Mouse (Mus musculus): ENCODE measurements around the gene Defa26. TPM values are rescaled to one million over a fixed set of nuclear protein-coding genes. Genes with fewer than 3 reads are reported as not detected.
"Not testable (repeated sequence)": the region's sequence is repeated elsewhere in the genome, so short reads cannot be mapped to it uniquely, and the experiment has no call there.

Gene Defa26
- not detected in 2 replicates for total RNA-seq (2014; rRNA removed)
- not detected in 2 replicates for polyA plus RNA-seq (2015; fragmentation: Nextera tagmentation; extraction: Ambion mirVana)

DNA sequence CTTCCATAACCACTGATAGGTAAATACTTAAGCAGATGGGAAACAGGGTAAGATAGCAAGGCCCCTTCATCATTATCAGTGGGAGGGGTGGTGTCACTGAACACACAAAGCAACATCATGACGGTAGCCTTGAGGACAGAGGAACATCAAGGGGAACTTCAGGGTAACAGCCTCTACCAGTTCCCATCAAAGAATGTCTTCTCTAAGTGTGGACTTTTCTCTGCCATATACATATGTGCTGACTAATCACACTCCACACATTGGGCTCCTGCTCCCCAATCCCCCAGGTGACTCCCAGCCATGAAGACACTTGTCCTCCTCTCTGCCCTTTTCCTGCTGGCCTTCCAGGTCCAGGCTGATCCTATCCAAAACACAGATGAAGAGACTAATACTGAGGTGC is at the start of gene Defa26:
TSS of gene Defa26 (plus strand) at position 301 of the 400 bp plus-strand sequence.
- DNase-seq; H3K27ac ChIP-seq (ENCODE audit: low read depth, low read length); H3K36me3 ChIP-seq (ENCODE audit: insufficient read depth); H3K9ac ChIP-seq; H3K4me3 ChIP-seq (ENCODE audit: low read depth, low read length); H3K27me3 ChIP-seq (ENCODE audit: insufficient read depth, low read length); H3K4me2 ChIP-seq (ENCODE audit: low read depth); ATAC-seq; H3K4me1 ChIP-seq (ENCODE audit: insufficient read depth); H3K9me3 ChIP-seq (ENCODE audit: low read length): not testable (repeated sequence)
- no CpG with 5 or more reads among the region's 1 CpGs for whole genome bisulfite sequencing

DNA sequence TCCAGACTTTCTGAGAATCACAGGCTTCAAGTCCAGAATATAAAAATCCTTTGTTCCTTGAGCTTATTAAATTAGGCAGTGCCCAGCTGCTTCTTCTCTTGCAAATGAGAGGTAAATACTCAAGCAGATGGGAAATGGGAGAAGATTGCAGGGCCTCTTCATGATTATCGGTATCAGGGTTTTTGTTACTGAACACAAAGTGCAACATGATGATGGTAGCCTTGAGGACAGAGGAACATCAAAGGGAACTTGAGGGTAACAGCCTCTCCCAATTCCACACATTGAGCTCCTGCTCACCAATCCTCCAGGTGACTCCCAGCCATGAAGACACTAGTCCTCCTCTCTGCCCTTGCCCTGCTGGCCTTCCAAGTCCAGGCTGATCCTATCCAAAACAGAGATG is 35.3 kb upstream of the Defa26 start, which contains the start of gene Defa28:
TSS of gene Defa28 (plus strand) at position 301 of the 400 bp plus-strand sequence.
- not testable (repeated sequence) for H3K36me3 ChIP-seq (ENCODE audit: insufficient read depth); H3K4me3 ChIP-seq (ENCODE audit: low read depth, low read length); ATAC-seq; H3K27me3 ChIP-seq (ENCODE audit: insufficient read depth, low read length); H3K4me2 ChIP-seq (ENCODE audit: low read depth); H3K9me3 ChIP-seq (ENCODE audit: low read length); H3K4me1 ChIP-seq (ENCODE audit: insufficient read depth); DNase-seq; H3K27ac ChIP-seq (ENCODE audit: low read depth, low read length); H3K9ac ChIP-seq
- no CpG with 5 or more reads among the region's 1 CpGs for WGBS

DNA sequence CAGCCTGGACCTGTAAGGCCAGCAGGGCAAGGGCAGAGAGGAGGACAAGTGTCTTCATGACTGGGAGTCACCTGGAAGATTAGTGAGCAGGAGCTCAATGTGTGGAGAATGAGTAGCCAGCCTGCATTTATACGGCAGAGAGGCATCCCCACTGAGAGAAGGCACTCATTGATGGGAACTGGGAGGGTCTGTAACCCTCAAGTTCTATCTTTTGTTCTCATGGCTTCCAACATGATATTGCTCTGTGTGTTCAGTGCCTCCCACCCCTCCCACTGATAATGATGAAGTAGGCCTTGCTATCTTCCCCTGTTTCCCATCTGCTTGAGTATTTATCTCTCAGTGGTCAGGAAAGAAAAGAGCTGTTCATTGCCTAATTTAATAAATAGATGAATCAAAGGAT is 23.6 kb upstream of the Defa26 start, which contains the start of gene Gm7861:
TSS of gene Gm7861 (minus strand) at position 101 of the 400 bp plus-strand sequence.
- H3K36me3 ChIP-seq (ENCODE audit: insufficient read depth); H3K4me3 ChIP-seq (ENCODE audit: low read depth, low read length): not testable (repeated sequence)

DNA sequence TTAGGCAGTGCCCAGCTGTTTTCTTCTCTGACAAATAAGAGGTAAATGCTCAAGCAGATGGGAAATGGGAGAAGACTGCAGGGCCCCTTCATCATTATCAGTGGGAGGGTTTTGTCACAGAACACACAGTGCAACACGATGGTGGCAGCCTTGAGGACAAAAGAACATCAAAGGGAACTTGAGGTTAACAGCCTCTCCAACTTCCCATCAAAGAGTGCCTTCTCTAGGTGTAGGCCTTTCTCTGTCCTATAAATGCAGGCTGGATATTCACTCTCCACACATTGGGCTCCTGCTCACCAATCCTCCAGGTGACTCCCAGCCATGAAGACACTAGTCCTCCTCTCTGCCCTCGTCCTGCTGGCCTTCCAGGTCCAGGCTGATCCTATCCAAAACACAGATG is 37.5 kb downstream of the Defa26 start, which contains the start of gene Defa17:
TSS of gene Defa17 (plus strand) at position 301 of the 400 bp plus-strand sequence.
- not testable (repeated sequence) for H3K27ac ChIP-seq (ENCODE audit: low read depth, low read length); H3K4me3 ChIP-seq (ENCODE audit: low read depth, low read length); H3K4me1 ChIP-seq (ENCODE audit: insufficient read depth); H3K9ac ChIP-seq; H3K27me3 ChIP-seq (ENCODE audit: insufficient read depth, low read length); H3K9me3 ChIP-seq (ENCODE audit: low read length); H3K36me3 ChIP-seq (ENCODE audit: insufficient read depth); ATAC-seq; H3K4me2 ChIP-seq (ENCODE audit: low read depth); DNase-seq
- no CpG with 5 or more reads among the region's 2 CpGs for WGBS

More for the DNA sequence above, 23.6 kb upstream of the Defa26 start, which contains the start of gene Gm7861:
- H3K4me1 ChIP-seq (ENCODE audit: insufficient read depth); H3K27ac ChIP-seq (ENCODE audit: low read depth, low read length); DNase-seq; H3K9ac ChIP-seq; H3K9me3 ChIP-seq (ENCODE audit: low read length); ATAC-seq; H3K27me3 ChIP-seq (ENCODE audit: insufficient read depth, low read length); H3K4me2 ChIP-seq (ENCODE audit: low read depth): not testable (repeated sequence)
- no CpG with 5 or more reads among the region's 1 CpGs for WGBS

DNA sequence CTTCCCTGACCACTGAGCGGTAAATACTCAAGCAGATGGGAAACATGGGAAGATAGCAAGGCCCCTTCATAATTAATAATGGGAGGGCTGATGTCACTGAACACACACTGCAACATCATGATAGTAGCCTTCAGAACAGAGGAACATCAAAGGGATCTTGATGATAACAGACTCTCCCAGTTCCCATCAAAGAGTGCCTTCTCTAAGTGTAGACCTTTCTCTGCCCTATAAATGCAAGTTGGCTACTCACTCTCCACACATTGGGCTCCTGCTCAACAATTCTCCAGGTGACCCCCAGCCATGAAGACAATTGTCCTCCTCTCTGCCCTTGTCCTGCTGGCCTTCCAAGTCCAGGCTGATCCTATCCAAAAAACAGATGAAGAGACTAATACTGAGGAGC is 47.5 kb downstream of the Defa26 start, which contains the start of gene Defa34:
TSS of gene Defa34 (plus strand) at position 301 of the 400 bp plus-strand sequence.
- H3K4me3 ChIP-seq (ENCODE audit: low read depth, low read length); H3K27ac ChIP-seq (ENCODE audit: low read depth, low read length); H3K9ac ChIP-seq; H3K4me1 ChIP-seq (ENCODE audit: insufficient read depth); H3K9me3 ChIP-seq (ENCODE audit: low read length); H3K4me2 ChIP-seq (ENCODE audit: low read depth); H3K36me3 ChIP-seq (ENCODE audit: insufficient read depth); H3K27me3 ChIP-seq (ENCODE audit: insufficient read depth, low read length); ATAC-seq; DNase-seq: not testable (repeated sequence)
- WGBS = 100% methylated on average over 1 of the region's 1 CpGs

Other genes with a start within 250 kb of the Defa26 start
- not detected in 2 replicates for gene Defa2, start 239.7 kb upstream of the Defa26 start, total RNA-seq (2014; rRNA removed)
- gene Defa2, start 239.7 kb upstream of the Defa26 start, polyA plus RNA-seq (2015; fragmentation: Nextera tagmentation; extraction: Ambion mirVana) = not detected in 2 replicates
- not detected in 2 replicates for gene Defa33, start 226.4 kb upstream of the Defa26 start, total RNA-seq (2014; rRNA removed)
- gene Defa33, start 226.4 kb upstream of the Defa26 start, polyA plus RNA-seq (2015; fragmentation: Nextera tagmentation; extraction: Ambion mirVana) = not detected in 2 replicates
- not detected in 2 replicates for gene Defa36, start 190.8 kb upstream of the Defa26 start, total RNA-seq (2014; rRNA removed)
- gene Defa36, start 190.8 kb upstream of the Defa26 start, polyA plus RNA-seq (2015; fragmentation: Nextera tagmentation; extraction: Ambion mirVana) = not detected in 2 replicates
- gene Gm7849, start 161.6 kb upstream of the Defa26 start, total RNA-seq (2014; rRNA removed) = not detected in 2 replicates
- not detected in 2 replicates for gene Gm7849, start 161.6 kb upstream of the Defa26 start, polyA plus RNA-seq (2015; fragmentation: Nextera tagmentation; extraction: Ambion mirVana)
- gene Defa20, start 108.9 kb upstream of the Defa26 start, total RNA-seq (2014; rRNA removed) = not detected in 2 replicates
- gene Defa20, start 108.9 kb upstream of the Defa26 start, polyA plus RNA-seq (2015; fragmentation: Nextera tagmentation; extraction: Ambion mirVana) = not detected in 2 replicates
- gene Defa32, start 89.2 kb upstream of the Defa26 start, total RNA-seq (2014; rRNA removed) = not detected in 2 replicates
- not detected in 2 replicates for gene Defa32, start 89.2 kb upstream of the Defa26 start, polyA plus RNA-seq (2015; fragmentation: Nextera tagmentation; extraction: Ambion mirVana)
- gene Defa37, start 52.8 kb upstream of the Defa26 start, total RNA-seq (2014; rRNA removed) = not detected in 2 replicates
- not detected in 2 replicates for gene Defa37, start 52.8 kb upstream of the Defa26 start, polyA plus RNA-seq (2015; fragmentation: Nextera tagmentation; extraction: Ambion mirVana)
- gene Defa28, start 35.2 kb upstream of the Defa26 start, total RNA-seq (2014; rRNA removed) = not detected in 2 replicates
- gene Defa28, start 35.2 kb upstream of the Defa26 start, polyA plus RNA-seq (2015; fragmentation: Nextera tagmentation; extraction: Ambion mirVana) = not detected in 2 replicates
- gene Gm7861, start 23.7 kb upstream of the Defa26 start, total RNA-seq (2014; rRNA removed) = not detected in 2 replicates
- not detected in 2 replicates for gene Gm7861, start 23.7 kb upstream of the Defa26 start, polyA plus RNA-seq (2015; fragmentation: Nextera tagmentation; extraction: Ambion mirVana)
- gene Defa17, start 37.6 kb downstream of the Defa26 start, total RNA-seq (2014; rRNA removed) = not detected in 2 replicates
- not detected in 2 replicates for gene Defa17, start 37.6 kb downstream of the Defa26 start, polyA plus RNA-seq (2015; fragmentation: Nextera tagmentation; extraction: Ambion mirVana)
- gene Defa34, start 47.6 kb downstream of the Defa26 start, total RNA-seq (2014; rRNA removed) = not detected in 2 replicates
- not detected in 2 replicates for gene Defa34, start 47.6 kb downstream of the Defa26 start, polyA plus RNA-seq (2015; fragmentation: Nextera tagmentation; extraction: Ambion mirVana)
- not detected in 2 replicates for gene AY761184, start 85.5 kb downstream of the Defa26 start, total RNA-seq (2014; rRNA removed)
- gene AY761184, start 85.5 kb downstream of the Defa26 start, polyA plus RNA-seq (2015; fragmentation: Nextera tagmentation; extraction: Ambion mirVana) = not detected in 2 replicates
- gene Defa24, start 116.3 kb downstream of the Defa26 start, total RNA-seq (2014; rRNA removed) = not detected in 2 replicates
- gene Defa24, start 116.3 kb downstream of the Defa26 start, polyA plus RNA-seq (2015; fragmentation: Nextera tagmentation; extraction: Ambion mirVana) = not detected in 2 replicates
- gene Defb50, start 205.4 kb downstream of the Defa26 start, total RNA-seq (2014; rRNA removed) = not detected in 2 replicates
- not detected in 2 replicates for gene Defb50, start 205.4 kb downstream of the Defa26 start, polyA plus RNA-seq (2015; fragmentation: Nextera tagmentation; extraction: Ambion mirVana)
- gene Defb2, start 221.7 kb downstream of the Defa26 start, total RNA-seq (2014; rRNA removed) = not detected in 2 replicates
- not detected in 2 replicates for gene Defb2, start 221.7 kb downstream of the Defa26 start, polyA plus RNA-seq (2015; fragmentation: Nextera tagmentation; extraction: Ambion mirVana)
- not detected in 2 replicates for gene Defb10, start 240.7 kb downstream of the Defa26 start, total RNA-seq (2014; rRNA removed)
- not detected in 2 replicates for gene Defb10, start 240.7 kb downstream of the Defa26 start, polyA plus RNA-seq (2015; fragmentation: Nextera tagmentation; extraction: Ambion mirVana)

Data from forebrain, postnatal 0 days (tissue).